Mouse (Mus musculus) embryonic facial prominence, embryonic 15.5 days (tissue): Measurements from ENCODE around the gene Glrp1. TPM values are rescaled to one million over a fixed set of nuclear protein-coding genes. Genes with fewer than 3 reads are reported as not detected.

ENCODE experiments used
- ATAC-seq: fragments of 200-750 bp; cut with Nextera tagmentation; 2 replicates; pipeline ENCODE4 v1.8.0; 2017; ENCODE audit warnings: low read depth, moderate TSS enrichment; ENCODE audit not compliant: insufficient number of reproducible peaks, low FRiP score, low TSS enrichment
- H3K27ac ChIP-seq: fragments of 300-500 bp; sonication (generic); replicated peaks from 2 replicates; pipeline ENCODE4 v1.5.1; 2015; ENCODE audit warnings: mild to moderate bottlenecking, inconsistent platforms
- H3K27me3 ChIP-seq: fragments of 300-500 bp; sonication (generic); 2 replicates; pipeline ENCODE4 v1.6.1; 2015; ENCODE audit warnings: inconsistent platforms
- H3K36me3 ChIP-seq: fragments of 300-500 bp; sonication (generic); 2 replicates; pipeline ENCODE4 v1.6.1; 2015; ENCODE audit warnings: mild to moderate bottlenecking, inconsistent platforms
- H3K4me1 ChIP-seq: fragments of 300-500 bp; sonication (generic); 2 replicates; pipeline ENCODE4 v1.6.1; 2015; ENCODE audit warnings: inconsistent platforms
- H3K4me2 ChIP-seq: fragments of 300-500 bp; sonication (generic); replicated peaks from 2 replicates; pipeline ENCODE4 v1.6.1; 2015; ENCODE audit warnings: mild to moderate bottlenecking, inconsistent platforms
- H3K4me3 ChIP-seq: fragments of 300-500 bp; sonication (generic); replicated peaks from 2 replicates; pipeline ENCODE4 v1.5.1; 2015; ENCODE audit warnings: mild to moderate bottlenecking, inconsistent platforms
- H3K9ac ChIP-seq: fragments of 300-500 bp; sonication (generic); 2 replicates; pipeline ENCODE4 v1.6.1; 2015; ENCODE audit warnings: inconsistent platforms
- H3K9me3 ChIP-seq: fragments of 300-500 bp; sonication (generic); replicated peaks from 2 replicates; pipeline ENCODE4 v1.6.1; 2016; ENCODE audit warnings: inconsistent platforms
- WGBS: fragments of 180-500 bp; shearing (Covaris S2); methylation state at CpG from one replicate; pipeline ENCODE4 v1.1.7; 2015; 5-methylcytosine and 5-hydroxymethylcytosine counted together
- polyA plus RNA-seq: library from polyadenylated mRNA; unstranded; fragments of >200 nt; fragmentation: Nextera tagmentation; extraction: Ambion mirVana; gene quantifications from 2 replicates; pipeline ENCODE4 v1.2.1, GENCODE M21; 2015

The Glrp1 gene
- polyA plus RNA-seq, 1 experiment from 2014 or later: 0.13 TPM

DNA sequence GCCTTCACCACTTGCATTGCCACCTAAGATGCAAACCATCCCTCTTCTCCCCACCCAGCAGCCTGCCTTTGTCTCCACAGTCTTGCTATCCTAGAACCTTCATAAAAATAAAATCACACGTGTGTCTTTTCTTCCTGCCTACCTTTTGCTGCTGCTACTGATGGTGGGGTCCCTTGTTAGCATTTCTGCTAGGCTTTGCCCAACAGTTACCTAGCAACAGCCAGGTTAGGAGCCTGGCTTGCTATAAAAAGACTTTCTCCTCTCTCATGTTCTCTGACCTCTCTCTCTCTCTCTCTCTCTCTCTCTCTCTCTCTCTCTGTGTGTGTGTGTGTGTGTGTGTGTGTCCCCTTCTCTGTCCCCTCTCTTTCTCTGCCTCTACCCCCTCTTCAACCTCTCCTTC lies 48.8 kb downstream of the Glrp1 start:
- 39% methylated on average over 1 of the region's 1 CpGs for WGBS
- H3K4me1 ChIP-seq: peaks cover 12% of the 10 kb centered on the region; the same call in 1 of the 2 replicates
- H3K4me3 ChIP-seq: no peak overlapping the region
- H3K27ac ChIP-seq: no peak overlapping the region
- no peaks in the 10 kb centered on the region for H3K36me3 ChIP-seq
- no peak for ATAC-seq
- H3K27me3 ChIP-seq: no peaks in the 10 kb centered on the region
- no peak overlapping the region for H3K4me2 ChIP-seq
- H3K9ac ChIP-seq: no peak overlapping the region
- 0 out of 2 replicates have a peak, but pooled peaks cover 2% of the 10 kb centered on the region for H3K9me3 ChIP-seq

DNA sequence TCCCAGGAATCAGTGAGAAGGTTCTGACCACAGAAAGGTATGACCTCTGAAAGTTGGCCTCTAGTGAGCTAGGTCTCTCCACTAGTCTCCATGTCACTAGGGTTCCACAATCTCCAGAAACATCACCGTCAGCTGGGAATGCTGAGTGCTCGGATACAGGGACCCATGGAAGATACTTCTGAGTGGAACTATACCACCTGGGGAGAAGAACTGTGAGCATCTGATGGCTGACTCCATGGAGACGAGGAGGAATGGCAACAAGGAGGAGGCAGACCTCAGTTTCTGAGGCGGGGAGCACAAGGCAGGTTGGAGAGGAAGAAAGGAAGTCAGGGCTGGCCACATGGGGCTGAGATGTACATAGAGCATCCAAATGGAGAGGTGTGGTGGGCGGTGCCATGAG lies 50.2 kb downstream of the Glrp1 start:
- Histone ChIP-seq H3K27me3 (no peaks in the 10 kb centered on the region), H3K4me1 (peaks cover 12% of the 10 kb centered on the region; the same call in 1 of the 2 replicates), H3K27ac (no peak overlapping the region), H3K9me3 (0 out of 2 replicates have a peak, but pooled peaks cover 2% of the 10 kb centered on the region), H3K4me2 (no peak overlapping the region), H3K4me3 (no peak overlapping the region), H3K36me3 (no peaks in the 10 kb centered on the region), H3K9ac (no peak overlapping the region)
- ATAC-seq: no peak
- 88% methylated on average over 5 of the region's 5 CpGs for WGBS

DNA sequence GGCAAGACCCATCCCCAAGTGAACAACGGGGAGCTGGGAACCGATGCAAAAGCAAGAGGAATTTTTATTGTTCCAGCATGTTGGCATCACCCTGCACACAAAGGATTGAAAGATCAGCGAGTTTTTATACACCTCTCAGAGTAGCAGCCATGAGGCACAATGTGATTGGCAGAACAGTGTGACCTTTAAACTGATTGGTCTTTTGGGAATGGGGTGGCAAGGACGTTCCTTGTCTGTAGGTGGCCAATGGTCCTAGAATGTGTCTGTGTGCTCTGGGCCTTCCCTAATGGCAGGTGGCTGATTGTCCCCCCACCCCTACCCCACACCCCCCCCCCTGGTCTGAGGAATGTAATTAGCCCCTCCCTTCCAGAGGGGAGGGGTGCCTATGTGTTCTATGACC lies 50.7 kb downstream of the Glrp1 start:
- H3K27me3 ChIP-seq: no peaks in the 10 kb centered on the region
- H3K4me2 ChIP-seq: no peak overlapping the region
- H3K27ac ChIP-seq: no peak overlapping the region
- no peak for ATAC-seq
- 93% methylated on average over 4 of the region's 4 CpGs for WGBS
- H3K9me3 ChIP-seq: 0 out of 2 replicates have a peak, but pooled peaks cover 2% of the 10 kb centered on the region
- H3K4me3 ChIP-seq: no peak overlapping the region
- H3K36me3 ChIP-seq: no peaks in the 10 kb centered on the region
- no peak overlapping the region for H3K9ac ChIP-seq
- peaks cover 12% of the 10 kb centered on the region; the same call in 1 of the 2 replicates for H3K4me1 ChIP-seq

DNA sequence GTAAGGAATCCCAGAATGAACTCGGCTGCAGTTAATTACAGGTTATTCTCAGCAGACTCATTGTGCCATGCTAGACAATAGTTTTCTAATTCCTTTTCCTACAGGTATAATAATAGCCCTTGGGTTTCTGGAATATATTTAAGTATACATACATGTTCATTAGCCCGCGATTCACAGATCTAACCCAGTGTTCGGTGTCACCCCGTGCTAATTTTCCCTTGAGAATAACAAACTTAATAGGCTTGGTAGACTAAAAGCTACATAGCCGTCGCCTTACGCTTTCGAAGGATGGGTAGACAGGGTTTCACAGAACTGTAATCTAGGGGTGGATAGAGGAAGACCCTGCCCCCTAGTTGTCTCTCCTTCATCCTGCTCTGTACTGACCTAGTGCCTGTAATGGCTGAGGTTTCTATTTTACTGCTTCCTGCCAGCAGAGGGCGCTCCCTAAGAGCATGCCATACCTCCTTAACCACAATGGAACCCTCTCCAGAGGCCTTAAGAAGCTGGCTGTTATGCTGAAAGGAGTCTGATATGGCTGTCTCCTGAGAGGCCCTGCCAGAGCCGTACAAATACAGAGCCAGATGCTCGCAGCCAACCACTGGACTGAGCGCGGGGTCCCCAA lies 53.3 kb downstream of the Glrp1 start:
- no peaks in the 10 kb centered on the region for H3K27me3 ChIP-seq
- WGBS: 48% methylated on average over 14 of the region's 14 CpGs
- H3K27ac ChIP-seq: no peak overlapping the region
- peak; percentile 67 for ATAC-seq
- 0 out of 2 replicates have a peak, but pooled peaks cover 2% of the 10 kb centered on the region for H3K9me3 ChIP-seq
- no peak overlapping the region for H3K4me3 ChIP-seq
- H3K4me2 ChIP-seq: no peak overlapping the region
- H3K36me3 ChIP-seq: no peaks in the 10 kb centered on the region
- no peaks in the 10 kb centered on the region for H3K4me1 ChIP-seq
- H3K9ac ChIP-seq: no peak overlapping the region

DNA sequence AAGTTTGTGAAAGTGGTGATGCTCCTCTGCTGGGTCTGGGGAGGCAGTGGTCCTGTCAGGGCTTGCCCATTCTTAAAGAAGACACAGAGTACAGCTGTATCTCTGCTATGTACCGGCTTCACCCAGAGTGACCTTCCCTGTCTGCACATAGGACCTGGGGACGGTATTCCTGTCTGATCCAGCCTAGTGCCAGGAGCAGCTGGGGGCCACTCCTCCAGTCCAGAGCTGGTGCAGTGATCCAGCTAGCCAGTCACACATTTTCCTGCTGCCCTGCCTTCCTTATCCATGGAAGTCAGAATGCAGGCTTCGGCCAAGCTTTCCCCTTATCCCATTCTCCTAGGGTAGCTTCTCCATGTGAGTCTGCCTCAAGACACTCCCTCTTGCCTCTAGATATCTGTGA lies 54.1 kb downstream of the Glrp1 start:
- WGBS: 69% methylated on average over 3 of the region's 3 CpGs
- H3K4me3 ChIP-seq: no peak overlapping the region
- no peaks in the 10 kb centered on the region for H3K27me3 ChIP-seq
- no peaks in the 10 kb centered on the region for H3K4me1 ChIP-seq
- no peaks in the 10 kb centered on the region for H3K36me3 ChIP-seq
- no peak overlapping the region for H3K9ac ChIP-seq
- H3K27ac ChIP-seq: no peak overlapping the region
- ATAC-seq: no peak
- no peak overlapping the region for H3K4me2 ChIP-seq
- 0 out of 2 replicates have a peak, but pooled peaks cover 2% of the 10 kb centered on the region for H3K9me3 ChIP-seq

DNA sequence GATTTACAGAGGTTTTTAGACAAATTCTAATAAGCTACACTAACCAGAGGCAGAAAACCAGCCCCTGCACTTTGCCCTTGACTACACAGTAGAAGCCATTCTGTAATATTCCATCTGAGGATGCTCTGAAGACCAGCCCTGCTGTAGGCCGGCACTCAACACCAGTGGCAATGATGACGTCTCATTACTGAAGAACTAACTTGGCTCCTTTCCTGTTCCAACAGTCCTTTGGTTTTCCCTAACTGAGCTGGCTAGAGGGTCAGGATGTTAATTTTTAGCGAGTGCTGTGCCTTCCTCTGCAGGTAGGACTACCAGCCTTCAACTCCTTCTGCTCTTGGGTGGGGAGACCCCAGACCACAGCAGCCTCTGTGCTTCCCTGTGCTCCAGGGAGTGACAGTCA lies 55.2 kb downstream of the Glrp1 start:
- H3K4me1 ChIP-seq: no peaks in the 10 kb centered on the region
- no peak overlapping the region for H3K4me3 ChIP-seq
- H3K36me3 ChIP-seq: no peaks in the 10 kb centered on the region
- H3K9ac ChIP-seq: no peak overlapping the region
- no peak for ATAC-seq
- H3K27me3 ChIP-seq: no peaks in the 10 kb centered on the region
- 48% methylated on average over 3 of the region's 3 CpGs for WGBS
- H3K4me2 ChIP-seq: no peak overlapping the region
- H3K27ac ChIP-seq: no peak overlapping the region
- 0 out of 2 replicates have a peak, but pooled peaks cover 2% of the 10 kb centered on the region for H3K9me3 ChIP-seq

DNA sequence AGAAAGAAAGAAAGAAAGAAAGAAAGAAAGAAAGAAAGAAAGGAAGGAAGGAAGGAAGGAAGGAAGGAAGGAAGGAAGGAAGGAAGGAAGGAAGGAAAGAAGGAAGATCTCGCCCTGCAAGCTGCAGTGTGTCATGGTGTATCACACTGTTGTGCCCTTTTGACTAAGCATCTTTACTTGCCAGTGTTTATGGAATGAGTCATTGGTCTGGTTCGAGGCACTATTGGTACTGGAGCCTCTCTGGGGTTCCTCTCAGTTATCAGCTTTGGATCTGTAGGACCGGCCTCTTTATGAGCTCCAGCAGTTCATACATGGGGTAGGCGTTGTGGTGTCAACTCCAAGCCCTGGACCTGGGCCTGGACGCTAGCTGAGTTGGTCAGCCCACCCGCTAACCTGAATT lies 57.7 kb downstream of the Glrp1 start:
- no peaks in the 10 kb centered on the region for H3K9me3 ChIP-seq
- ATAC-seq: no peak
- 87% methylated on average over 6 of the region's 6 CpGs for WGBS
- H3K9ac ChIP-seq: no peak overlapping the region
- H3K27ac ChIP-seq: no peak overlapping the region
- H3K4me1 ChIP-seq: no peaks in the 10 kb centered on the region
- H3K4me2 ChIP-seq: no peak overlapping the region
- no peaks in the 10 kb centered on the region for H3K36me3 ChIP-seq
- no peak overlapping the region for H3K4me3 ChIP-seq
- H3K27me3 ChIP-seq: no peaks in the 10 kb centered on the region

DNA sequence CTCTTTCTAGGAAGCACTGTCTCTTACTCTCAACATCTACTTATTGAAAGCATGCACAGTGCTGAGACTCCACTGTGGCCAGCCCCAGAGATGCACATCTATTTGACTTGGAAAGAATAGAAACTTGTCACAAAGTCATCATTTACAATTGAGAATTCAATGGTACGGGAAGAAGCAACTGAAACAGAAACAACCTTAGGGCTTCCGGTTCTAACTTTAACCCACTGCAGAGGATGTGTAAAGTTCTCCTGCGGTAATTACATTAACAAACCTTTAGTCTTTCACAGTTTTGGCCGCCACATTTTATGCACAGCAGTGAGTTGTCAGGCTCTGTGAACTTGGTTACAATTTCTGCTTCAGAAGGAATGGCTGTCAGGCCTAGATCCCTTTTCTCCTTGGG lies 59.2 kb downstream of the Glrp1 start:
- no peaks in the 10 kb centered on the region for H3K4me1 ChIP-seq
- no peak for ATAC-seq
- H3K36me3 ChIP-seq: no peaks in the 10 kb centered on the region
- no peaks in the 10 kb centered on the region for H3K9me3 ChIP-seq
- H3K9ac ChIP-seq: no peak overlapping the region
- H3K4me2 ChIP-seq: no peak overlapping the region
- no peak overlapping the region for H3K4me3 ChIP-seq
- no peak overlapping the region for H3K27ac ChIP-seq
- WGBS: 82% methylated on average over 4 of the region's 4 CpGs
- no peaks in the 10 kb centered on the region for H3K27me3 ChIP-seq

Other genes with a start within 250 kb of the Glrp1 start
- gene Hjurp, start 232.4 kb downstream of the Glrp1 start, polyA plus RNA-seq: 153 and 161 TPM in 2 replicates
- 0.05 TPM in 1 of 2 replicates, not detected in the other for gene Trpm8, start 232.4 kb downstream of the Glrp1 start, polyA plus RNA-seq
- gene Spp2, start 103.1 kb downstream of the Glrp1 start, polyA plus RNA-seq: not detected in 2 replicates
- 11.2 and 12.4 TPM in 2 replicates for gene Arl4c, start 192.2 kb upstream of the Glrp1 start, polyA plus RNA-seq